Mouse (Mus musculus) heart, adult 9 months (tissue): ENCODE measurements around the gene Shmt2.

Experiments used
- DNase-seq, 2 experiments: peaks; one replicate each; pipeline ENCODE4 v3.0.0; 2022; ENCODE audit warnings: low spot score in 2 of 2

Shmt2 gene

DNA sequence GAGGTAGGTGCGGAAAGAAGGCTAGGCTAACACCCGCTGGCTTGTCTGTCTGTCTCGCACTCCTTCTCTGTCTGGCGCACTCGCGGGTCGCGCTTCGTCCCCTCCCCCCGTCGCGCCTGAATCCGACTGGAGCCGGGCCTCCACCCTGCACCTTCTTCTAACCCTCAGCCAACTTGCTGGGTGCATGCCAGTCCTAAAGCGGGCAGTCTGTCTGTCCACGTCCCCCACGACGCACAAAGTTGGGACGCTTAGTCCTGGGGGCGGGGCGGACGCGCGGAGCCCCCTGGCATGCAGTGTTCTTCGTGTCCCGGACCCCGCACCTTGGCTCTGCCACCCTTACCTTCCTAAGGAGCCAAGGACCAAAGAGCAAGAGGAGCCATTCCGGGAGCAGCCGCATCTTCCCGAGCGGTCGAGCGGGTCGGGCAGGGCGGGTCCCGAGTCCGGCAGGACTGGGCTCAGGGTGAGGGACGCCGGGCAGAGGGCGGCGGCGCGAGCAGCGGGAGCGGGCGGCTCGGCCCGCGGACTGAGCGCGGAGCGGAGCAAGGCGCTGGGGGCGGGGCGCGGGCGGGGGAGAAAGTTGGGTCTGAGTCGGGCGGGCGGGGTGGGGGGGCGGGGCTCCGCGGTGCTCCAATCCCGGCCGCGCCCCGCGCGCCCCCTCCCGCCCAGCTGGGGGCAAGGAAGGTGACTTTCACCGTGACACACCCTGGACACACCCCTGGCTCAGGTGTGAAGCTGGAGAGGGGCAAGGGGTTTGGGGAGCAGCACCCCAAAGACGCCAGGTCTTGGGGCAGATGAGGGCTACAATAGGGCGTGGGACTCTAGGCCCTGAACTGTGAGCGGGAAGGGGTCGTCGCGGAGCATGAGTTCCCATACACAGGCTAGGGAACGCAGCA is 12.0 kb upstream of the Shmt2 start, which contains the start of gene Nxph4:
Gene Nxph4 (minus strand): TSS at position 524 of the 893 bp plus-strand sequence.
- DNase-seq = no peak

DNA sequence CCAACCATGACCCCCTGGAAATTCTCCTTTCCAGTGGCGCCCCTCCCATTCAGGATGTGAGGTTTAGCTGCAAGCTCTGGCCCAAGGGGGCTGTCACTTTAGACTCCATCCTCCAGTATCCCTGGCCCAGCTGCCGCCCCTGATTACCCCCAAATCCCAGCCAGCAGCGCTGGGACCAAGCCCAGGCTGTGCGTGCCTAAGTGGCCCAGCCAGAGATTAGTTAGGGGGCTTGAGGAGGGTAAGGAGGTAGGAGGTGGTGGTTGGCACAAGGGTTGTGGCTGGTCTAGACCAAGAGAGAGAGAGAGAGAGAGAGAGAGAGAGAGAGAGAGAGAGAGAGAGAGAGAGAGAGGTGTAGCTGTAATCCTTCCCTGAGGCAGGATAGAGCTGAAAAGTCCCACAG is 9.3 kb upstream of the Shmt2 start:
- DNase-seq = no peak

DNA sequence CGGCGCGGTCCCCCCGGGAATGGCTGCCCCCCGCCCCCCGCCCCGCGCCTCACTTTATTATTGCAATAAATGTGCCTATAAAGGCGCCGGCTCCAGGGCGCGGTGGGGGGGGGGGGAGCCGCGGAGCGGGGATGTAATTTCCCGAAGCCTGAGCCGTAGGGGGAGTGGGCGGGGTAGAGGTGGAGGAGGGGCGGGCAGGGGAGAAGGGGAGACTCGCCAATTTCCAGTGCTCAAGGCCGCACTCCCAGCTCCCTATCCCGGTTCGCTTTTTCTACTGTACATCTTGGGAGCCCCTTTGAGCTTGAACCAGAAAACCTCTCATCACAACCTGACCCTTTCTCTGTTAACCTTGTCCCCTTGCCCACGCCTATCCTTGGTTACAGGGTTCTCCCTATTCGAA is 8.7 kb upstream of the Shmt2 start:
- DNase-seq = no peak

- no peak for DNase-seq
Measured at GRCm38 (mm10) chr10:127527481-127527880, 5.2 kb upstream of the Shmt2 start.

GRCm38 (mm10) chr10:127526681-127527080 is 4.4 kb upstream of the Shmt2 start:
- no peak for DNase-seq

GRCm38 (mm10) chr10:127526048-127526447 is 3.8 kb upstream of the Shmt2 start:
- DNase-seq = no peak

DNA sequence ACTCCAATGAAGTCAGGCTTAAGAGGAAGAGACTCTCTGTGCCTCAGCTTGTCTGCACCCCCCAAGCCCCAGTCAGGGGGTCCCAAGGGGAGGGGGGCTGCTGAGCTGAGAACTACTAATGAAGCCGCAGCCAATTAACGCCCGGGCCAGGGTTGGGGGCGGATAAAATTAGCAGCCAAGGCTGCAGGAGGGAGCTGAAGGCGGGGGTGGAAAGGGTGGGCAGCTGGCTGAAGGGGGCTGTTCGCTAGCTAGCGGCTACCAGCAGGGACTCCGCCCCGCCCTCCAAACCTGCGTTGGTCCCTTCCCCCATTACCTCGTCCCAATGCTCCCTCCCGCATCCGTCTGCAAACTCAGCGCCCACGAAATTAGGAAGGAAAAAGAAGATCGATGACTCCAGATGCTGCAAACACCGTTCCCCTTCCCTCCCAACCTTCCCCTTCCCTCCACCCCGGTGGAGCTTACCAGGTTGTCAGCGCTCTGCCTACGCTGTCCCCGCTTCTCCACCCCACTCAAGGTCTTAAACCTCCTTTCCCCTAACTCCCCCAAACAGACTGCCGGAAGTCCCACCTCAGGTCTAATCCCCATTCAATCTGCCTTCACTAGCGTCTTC is 2.5 kb upstream of the Shmt2 start:
- DNase-seq = no peak

GRCm38 (mm10) chr10:127521611-127522080 is 598 bp downstream of the Shmt2 start:
- no peak for DNase-seq

DNA sequence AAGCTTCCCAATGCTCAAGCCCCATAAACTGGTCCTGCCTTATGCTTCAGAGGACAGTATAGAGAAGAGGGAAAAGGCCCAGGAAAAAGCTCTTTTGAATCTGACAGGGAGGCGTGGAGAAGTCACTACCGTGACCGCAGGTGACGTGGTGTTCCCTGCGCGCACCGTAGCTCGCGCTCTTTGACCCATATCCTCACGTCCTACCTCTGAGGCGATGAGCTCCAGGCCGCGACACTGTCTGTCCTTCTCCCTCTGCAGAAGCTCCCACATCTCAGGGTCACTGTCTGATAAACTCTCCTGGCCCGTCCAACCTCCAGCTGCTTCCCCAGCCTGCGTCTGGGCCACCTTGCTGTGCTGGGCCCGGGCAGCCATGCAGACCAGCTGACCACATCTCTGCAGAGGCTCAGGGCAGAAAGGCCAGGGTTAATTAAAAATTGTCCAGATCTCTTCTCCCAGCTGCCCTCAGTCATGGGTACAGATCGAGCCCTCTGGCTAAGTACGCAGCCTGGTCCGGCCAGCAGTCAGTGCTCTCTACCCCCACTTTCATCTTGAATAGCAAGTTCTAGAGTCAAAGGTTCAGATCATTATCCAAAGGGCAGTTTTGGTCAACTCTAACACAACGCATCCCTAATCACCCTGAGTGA is 1.4 kb downstream of the Shmt2 start:
- no peak for DNase-seq

DNA sequence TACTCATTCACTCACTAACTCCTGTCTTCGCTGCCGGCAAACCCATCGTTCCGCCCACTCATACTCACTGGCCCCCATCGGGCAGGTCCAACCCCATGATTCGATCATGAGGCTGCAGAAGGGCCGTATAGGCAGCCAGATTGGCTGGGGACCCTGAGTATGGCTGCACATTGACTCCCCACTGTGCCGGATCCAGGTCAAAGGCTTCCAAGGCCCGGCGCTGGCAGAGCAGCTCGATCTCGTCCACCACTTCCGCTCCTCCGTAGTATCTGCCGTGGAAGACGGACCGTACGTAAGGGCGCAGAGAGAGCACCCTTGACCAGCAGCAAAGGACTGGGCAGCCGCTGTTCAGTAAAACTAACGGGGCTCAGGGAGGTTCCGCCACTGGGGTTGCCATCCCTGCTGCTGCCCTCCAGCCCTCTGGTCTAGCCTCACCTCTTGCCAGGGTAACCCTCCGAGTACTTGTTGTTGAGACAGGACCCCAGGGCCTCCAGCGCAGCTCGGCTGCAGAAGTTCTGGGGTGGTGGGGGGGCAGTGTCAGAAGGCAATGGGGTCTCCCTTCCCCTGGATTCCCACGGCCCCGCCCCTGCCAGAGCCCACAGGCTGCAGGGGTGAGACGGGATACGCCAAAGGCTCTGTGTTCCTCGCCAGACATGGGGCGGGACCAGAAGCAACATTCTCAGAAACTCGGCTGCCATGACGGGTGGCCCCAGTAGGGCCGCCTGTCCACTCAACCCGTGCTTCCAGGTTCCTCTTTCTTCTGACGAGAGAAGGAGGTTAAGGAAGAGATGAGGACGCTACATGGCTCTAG is 2.1 kb downstream of the Shmt2 start:
- no peak for DNase-seq

DNA sequence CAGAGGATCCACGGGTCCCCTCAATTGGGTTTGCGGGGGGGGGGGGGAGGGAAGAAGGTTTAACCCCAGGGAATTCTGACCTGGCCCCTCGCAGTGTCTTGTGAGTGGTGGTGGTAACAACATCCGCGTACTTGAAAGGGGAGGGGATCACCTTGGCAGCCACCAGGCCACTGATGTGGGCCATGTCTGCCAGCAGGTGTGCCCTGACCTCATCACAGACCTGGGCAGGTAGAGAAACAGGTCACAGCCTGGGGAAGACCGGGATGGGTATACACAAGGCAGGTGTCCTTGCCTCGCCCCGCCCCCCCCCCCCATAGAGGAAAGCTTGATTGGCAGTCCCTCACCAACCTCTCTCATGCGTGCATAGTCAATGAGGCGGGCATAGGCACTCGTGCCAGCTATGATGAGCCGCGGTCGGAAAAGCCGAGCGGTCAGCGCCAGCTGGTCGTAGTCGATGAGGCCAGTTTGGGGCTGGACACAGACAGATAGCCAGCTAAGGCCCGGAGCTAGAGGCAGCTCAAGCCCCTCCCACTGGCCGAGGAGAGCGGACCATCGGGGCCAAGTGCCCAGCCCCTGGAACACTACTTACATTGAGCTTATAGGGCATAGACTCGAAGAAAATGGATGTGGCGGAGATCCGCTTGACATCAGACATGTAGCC is 3.1 kb downstream of the Shmt2 start:
- no peak for DNase-seq

DNA sequence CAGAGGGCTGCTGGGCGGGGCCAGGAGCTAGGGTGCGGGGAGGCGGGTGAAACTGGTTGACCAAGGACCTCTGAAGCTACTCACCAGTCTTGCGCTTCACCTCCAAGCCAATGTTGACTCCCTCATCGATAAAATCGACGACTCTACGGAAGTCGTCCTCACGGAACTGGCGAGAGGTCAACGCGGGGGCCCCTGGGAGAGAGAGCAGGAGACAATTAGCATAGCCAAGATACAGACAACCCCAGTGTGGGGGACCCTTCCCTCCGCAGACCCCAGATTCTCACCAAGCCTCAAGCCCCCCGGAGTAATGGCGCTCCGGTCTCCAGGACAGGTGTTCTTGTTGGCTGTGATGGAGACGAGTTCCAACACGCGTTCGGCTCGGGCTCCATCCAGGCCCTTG is 4.3 kb downstream of the Shmt2 start:
- DNase-seq = no peak

GRCm38 (mm10) chr10:127516576-127517260 is 5.5 kb downstream of the Shmt2 start:
- DNase-seq = peak; percentile 55 to 56

DNA sequence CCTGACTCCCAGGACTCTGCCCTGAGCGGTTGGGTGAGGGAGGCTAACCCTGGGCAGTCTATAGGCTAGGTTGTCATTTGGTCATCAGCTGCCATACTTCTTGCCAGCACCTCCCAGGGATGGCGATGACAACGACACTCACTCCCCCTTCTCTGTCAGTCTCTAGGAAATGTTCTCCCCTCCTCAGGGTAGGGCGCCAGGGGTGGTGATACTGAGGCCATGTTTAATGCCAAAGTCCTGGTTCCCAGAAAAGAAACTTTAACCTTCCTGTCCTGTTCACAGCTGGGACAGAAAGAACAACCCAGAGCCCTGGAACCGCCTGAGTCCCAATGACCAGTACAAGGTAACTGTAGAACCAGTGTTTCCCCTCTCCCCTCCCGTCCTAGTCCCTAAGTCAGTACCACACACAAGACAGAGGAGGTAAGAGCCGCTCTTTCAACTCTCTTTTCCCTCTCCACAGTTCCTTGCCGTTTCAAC is 6.2 kb downstream of the Shmt2 start:
- DNase-seq = no peak

DNA sequence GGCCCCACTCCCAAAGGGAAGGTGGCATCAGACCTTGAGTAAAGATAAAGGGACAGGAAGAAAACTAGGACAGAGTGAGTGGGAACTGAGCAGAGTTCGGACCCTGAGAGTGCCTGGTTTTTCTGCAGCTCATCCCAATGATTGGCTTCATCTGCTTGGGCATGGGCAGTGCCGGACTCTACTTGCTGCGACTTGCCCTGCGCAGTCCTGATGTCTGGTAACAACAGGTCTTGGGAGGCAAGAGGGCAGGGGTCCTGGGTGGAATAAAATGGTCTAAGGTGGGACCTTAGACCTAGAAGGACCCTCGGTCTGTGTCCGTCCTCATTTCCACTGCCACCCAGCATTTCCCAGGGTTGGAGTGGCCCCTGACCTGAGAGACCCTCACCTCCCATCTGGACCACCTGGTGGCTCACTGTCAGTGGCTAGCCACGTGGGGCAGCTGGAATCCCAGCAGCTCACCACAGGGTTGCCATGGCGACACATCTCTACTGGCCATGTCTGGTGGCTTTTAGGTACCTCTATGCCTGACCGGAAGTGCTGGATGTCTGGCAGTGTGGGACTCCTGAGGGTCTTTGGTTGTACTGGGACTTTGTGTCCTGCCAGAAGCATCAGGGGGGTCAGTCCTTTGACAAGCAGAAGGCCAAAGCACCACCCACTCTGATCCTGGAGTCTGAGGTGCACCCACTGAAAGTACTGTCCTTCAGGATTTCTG is 6.8 kb downstream of the Shmt2 start:
- no peak for DNase-seq

- peak; percentile 68 to 81 for DNase-seq
Measured at GRCm38 (mm10) chr10:127514764-127515163, 7.5 kb downstream of the Shmt2 start, which contains the start of gene Ndufa4l2. Ndufa4l2 (plus strand) TSS chr10:127514967.

DNA sequence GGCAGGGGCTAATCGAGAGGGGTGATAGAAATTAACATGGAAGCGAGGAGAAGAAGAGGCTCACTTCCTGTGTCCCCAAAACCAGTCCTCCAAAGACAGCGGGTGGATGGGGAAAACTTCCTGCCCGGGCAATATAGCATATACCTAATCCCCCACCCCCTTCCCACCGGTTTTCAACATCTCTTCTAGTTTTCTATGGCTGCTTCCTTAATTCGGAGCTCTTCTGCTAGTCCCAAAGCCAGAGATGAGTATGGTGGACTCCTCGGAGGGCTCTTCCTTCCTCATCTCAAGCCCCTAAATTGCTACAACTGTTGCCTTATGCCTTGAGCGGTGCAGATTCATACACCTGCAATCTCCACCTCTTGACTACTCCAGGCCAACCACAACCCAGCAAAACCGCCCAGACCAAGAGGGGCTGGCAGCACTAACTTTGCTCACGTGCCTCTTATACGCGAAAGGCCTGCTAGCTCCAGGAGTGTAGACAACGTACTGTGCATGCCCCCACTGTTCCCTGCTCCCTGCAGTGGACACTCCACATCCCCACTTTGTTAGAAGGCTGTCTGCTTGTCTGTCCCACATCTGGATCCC is 8.0 kb downstream of the Shmt2 start:
- DNase-seq = no peak

DNA sequence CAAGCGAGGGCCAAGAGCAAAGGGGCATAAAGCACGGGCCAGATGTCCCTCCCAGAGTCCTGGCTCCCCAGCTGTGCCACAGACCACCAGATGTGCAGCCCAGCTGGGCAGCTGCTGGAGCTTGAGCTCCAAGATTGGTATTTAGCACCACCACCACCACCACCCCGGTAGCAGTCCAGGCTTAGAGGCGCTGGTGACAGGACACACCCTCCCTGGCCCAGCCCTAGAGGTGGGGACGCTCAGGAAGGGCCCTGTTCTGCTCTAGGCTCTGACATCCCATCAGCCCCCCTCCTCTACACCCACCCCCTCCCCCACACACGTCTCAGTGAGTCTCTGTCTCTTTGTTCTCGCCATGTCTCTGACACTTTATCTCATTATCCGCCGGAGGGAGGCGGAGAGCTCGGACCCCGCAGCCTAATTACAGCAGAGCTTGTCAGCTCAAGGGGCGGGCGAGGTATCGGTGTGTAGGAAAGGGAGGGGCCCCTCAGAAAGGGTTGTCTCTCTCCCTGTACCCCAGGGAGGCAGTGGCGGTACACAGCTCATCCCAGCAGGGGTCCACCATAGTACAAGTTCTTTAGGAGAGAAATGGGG is 8.6 kb downstream of the Shmt2 start:
- DNase-seq = no peak

GRCm38 (mm10) chr10:127512813-127513212 is 9.4 kb downstream of the Shmt2 start:
- DNase-seq = peak; percentile 82 to 94
